Mouse (Mus musculus): ENCODE measurements at regions not wholly inside any gene's neighbourhood (a gene's known extent, or its start where the extent isn't known, plus 50 kb on each side); places are given as distances from the start of the nearest gene placed in this dataset.
"Not testable (repeated sequence)": the region's sequence is repeated elsewhere in the genome, so short reads cannot be mapped to it uniquely, and the experiment has no call there.

DNA sequence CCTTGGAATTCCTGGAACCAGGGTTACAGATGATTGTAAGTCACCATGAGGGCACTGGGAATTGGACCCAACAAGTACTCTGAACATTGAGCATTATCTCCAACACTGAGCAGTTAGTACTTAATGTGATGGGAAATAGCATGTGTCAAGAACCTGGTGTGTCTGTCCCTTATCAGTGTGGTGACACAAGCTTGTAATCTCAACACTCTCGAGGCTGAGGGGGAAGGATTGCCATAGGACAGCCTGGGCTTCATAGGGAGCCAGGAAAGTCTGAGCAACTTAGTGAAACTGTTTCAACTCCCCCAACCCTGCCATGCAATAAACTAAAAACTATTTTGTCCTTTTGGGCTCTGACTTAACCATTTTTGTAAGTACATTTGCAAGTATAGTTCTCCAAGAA is 100.0 kb downstream of the Wdr20rt start:
- DNase-seq (ENCODE audit: low spot score in 2 of 2): no peak

DNA sequence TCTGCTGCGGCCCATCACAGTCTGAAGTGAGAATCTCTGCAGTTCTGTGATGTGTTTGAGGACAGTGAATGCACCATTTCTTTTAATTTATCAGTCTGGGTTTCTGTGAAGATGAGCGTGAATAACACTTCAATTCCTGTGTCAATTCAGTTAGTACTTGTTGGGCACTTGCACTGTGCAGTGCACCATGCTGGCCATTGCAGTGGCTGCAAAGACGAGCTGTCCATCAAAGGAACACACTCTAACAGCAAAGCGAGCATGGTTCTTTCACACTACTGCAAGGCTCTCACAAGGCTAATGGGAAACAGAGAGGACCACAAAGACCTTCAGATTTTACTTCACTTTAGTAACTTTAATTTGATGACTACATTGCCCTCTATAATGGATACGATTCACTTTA is 103.2 kb downstream of the Wdr20rt start:
- no peak for DNase-seq (ENCODE audit: low spot score in 2 of 2)

DNA sequence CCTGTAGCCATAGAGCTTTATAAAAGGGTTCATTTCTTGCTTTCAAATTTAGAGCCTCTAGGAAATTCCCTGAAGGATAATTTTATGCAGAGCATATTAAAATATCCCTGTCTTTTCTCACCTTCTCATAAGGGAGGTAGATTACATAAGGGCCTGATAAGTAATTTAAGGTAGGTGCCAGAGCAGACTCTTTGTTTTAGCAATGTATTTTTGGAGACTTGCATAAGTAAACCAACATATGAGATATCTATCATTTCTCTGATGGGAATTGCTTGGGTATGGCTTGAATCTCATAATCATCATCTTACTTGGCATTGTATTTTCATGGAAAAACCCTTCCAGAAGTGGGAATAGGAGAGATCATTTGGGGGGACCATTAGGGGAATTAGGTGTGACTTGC is 104.4 kb downstream of the Wdr20rt start:
- no peak for DNase-seq (ENCODE audit: low spot score in 2 of 2)

DNA sequence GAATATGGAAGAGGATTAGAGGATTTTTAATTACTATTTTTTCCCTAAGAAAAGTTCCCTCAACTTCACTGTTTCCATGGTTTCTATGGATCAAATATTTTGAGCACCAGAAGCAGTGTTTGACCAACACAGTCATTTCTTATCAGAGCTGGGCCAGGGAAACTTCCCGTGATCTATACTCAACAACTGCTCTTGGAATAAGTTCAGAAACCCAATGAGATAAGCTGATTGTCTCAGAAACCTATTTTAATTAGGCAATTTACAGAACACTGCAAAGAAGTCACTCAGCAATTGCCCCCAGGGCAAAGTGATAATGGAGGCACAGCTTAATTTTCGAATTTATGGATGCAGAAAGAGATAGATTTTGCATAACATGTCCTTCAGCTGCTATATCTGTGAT is 114.7 kb downstream of the Wdr20rt start:
- no peak for DNase-seq (ENCODE audit: low spot score in 2 of 2)

DNA sequence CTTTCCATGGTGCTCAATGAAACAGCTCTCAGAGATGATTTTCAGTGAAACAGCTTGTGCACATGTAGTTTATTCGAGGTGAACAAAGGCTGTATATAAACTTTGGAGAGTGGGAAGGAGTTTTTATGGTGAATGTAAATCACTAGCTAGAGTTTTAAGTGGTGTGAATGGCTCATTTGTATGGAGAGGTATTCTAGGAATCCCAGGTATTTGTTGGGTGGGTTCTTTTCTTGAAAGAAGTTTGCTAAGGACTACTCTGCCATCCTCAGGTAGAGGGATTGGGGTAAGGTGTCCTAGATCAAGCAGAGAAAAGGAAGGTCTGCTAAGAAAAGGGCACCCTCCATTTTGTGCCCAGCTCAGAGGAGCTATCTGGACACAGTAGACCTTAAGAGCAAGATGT is 121.9 kb downstream of the Wdr20rt start:
- no peak for DNase-seq (ENCODE audit: low spot score in 2 of 2)

DNA sequence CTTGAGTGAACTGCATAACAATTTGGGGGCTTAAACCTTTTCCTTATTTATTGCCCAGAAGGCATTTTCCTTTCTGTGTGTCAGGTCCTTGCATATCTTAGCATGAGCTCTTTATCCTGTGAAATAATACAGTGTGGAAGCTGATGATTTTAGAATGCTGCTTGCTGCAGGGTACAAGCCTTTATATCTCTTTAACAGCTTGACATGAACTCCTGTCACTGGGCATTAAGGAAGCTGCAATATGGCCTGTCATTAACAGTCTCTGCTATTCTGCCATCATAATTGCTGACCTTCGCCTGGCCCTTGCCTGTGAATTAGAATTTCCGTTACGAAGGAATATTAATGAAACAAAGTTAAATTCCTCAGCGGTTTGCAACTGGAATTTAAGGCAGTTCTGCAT is 124.2 kb downstream of the Wdr20rt start:
- DNase-seq (ENCODE audit: low spot score in 2 of 2): no peak

DNA sequence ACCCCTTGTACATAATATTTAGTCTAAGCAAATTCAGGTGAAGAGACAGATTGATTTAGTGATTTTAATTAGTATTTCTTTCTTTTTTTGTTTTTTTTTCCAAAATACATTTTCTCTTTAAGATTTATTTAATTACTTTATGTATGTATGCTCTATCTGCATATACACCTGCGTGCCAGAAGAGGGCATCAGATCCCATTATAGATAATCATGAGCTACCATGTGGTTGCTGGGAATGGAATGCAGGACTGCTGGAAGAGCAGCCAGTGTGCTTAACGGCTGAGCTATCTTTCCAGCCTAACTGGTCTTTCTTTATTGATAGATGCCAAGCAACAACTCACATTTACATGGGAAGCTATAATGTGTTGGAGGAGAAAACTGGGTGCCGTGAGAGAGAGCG is 138.9 kb downstream of the Wdr20rt start:
- DNase-seq (ENCODE audit: low spot score in 2 of 2): no peak

DNA sequence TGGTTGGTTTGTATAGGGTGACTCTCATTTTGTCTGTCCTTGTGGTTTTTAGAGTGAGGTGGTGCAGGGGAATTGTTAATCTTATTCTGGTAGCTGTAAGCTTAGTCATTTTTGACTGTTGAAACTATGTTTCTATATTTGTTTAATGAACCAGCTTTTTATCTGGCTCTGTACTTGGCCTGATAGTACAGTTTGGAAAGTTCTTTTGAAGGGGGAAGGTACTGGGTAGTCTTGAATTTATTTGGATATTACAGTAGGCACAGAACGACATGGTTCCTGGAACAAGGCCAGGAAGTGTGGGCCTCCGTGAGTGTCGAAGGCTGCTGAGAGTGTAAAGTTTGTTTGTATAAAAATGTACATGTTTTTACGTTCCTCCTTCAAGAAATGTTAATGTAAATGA is 142.0 kb downstream of the Wdr20rt start:
- no peak for DNase-seq (ENCODE audit: low spot score in 2 of 2)

DNA sequence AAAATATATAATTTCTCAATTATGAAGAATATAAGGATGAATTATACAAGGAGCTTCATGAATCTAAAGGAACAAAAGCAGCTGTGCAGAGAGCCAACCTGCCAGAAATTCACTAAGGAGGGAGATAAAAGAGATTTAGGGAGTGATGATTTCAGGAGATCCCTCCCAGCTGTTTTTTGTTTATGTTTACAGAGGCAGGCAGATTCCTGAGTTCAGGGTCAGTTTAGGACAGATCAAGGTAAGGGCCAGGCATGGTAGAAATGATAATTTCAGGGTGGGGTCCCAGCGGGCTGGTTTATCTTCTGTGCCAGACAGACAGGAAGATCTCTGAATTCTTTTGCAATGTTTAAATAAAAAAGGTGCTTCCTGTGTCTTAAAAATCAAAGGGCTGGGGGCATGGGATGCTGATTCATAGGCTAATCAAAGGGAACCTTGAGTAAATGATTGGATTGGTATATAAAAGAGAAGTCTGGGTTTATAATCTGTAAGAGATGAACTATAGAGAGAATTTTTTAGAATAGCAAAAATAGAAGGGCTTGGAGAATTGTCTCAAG is 142.6 kb downstream of the Wdr20rt start:
- DNase-seq (ENCODE audit: low spot score in 2 of 2): no peak

DNA sequence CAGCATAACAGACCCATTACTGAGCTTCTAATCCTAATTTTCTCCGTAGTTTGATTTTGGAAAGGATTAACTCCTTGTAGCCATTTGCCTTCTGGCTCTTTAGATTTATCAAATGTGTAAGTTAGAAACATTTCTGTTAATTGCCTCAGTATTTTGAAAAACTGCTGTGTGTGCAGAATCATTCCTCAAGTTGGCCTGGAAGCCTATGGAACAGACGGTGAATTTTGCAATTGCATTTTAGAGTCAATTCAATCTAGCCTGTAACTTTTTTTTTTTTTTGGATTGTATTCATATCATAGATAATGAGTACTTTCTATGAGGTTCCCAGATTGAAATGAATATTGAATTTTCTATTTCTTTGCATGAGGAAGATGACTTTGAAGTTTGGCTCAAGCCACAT is 146.3 kb downstream of the Wdr20rt start:
- no peak for DNase-seq (ENCODE audit: low spot score in 2 of 2)

DNA sequence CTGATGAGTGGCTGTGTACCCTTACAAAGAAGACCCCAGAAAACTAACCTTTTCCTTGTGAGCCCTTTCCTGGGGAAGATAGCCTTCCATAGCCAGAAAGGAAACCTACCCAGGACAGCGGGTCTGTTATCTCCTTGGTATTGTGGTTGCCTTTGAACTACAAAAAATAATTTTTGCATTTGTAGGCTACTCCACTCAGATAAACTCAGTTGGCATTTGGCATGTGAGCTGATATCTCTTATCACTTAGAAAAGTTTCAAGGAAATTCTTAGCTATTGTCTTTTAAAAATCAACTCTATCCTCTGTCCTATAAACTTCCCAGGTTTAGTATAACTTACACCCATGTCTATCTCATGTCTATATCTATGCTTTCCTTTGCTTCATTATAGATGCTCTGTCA is 154.0 kb downstream of the Wdr20rt start:
- DNase-seq (ENCODE audit: low spot score in 2 of 2): no peak

DNA sequence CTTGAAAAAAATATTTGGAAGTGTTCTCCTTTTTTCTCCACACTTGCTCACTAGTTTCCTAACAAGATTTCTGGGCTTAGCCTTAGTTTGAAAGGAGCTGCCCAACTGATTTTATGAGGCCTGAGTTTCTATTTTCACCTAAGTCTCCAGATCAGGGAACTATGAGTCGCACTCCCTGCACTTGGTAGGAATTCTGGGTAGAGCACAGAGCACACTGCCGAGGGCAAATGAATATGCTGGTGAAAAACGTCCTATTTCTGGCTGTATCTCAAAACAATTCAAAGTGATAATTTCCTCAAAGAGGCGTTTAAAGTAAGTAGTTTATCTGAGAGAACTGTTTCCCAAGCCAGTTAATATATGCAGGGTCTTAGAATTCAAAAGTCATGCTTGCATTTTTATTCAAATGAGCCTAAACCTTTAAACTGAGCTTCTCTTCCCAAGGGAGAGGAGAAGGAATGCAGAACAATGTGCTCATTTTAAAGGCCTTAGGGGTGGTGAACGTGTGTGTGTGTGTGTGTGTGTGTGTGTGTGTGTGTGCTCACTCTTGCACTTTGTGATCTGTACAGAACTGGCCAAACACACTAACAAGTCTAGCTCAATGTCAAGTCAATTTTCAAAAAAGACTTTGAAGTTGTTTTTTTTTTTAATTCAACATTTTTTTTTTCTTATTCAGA is 156.9 kb downstream of the Wdr20rt start:
- DNase-seq (ENCODE audit: low spot score in 2 of 2): no peak

DNA sequence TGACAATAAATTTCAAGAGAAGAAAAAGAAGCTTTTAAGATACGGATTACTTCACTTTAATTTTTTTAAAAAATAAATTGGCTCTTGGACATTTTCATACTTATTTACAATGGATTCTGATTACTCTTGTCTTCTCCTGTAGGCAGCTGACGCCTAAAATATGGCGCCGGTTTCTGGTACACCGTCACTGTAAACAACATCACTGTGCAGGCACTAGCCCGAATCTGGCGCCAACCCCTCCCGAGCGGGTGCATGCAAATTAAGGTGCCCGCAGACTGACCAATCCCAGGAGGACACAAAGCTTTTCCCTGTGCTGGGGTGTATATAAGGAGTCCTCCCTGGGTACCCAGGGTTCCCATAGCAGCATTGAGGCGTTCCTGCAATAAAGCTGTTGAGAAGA is 157.5 kb downstream of the Wdr20rt start:
- DNase-seq (ENCODE audit: low spot score in 2 of 2): not testable (repeated sequence)

DNA sequence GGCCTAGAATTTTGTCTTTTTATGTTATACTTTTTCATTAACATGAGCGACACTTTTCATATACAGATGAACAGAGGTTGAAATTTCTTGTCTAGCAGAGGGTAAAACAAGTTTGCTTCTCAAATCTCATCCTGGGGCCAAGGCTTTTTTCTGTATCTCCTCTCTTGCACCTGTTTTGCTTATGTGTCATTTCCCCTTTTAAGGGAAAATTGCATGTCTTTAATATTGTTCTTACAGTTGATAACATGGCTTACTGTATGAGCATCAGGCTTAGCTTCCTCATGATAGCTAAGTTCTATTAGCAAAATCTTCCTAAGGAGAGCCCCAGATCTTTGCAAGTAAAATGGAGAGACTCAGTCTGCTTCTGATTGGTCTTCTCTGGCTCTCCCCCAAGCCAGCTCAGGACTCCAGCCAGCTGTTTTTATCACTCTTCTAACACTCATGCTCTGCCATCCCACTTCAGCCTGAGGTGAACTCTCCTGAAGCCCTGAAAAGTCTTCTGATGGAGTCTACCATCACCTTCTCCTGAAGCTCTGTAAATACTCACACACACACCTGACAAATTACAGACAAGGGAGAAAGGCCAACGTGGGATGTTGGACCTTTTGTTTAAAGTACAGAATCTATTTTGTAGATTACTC is 160.8 kb downstream of the Wdr20rt start:
- no peak for DNase-seq (ENCODE audit: low spot score in 2 of 2)

DNA sequence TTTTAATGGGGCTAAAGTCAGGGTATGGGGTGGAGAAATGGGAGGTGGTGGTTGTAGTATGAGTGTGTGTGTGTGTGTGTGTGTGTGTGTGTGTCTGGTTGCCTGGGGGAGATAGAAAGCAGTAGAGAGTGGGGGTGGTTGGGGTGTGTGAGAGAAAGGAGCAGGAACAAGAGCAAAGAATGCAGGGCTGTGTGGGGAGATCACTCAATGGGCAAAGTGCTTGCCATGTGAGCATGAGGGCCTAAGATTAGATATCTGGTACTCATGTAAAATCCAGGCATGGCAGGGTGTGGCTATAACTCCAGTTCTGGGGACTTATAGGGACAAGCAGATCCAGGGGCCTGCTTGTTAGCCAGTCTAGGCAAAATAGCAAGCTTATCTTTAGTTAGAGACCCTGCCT is 161.7 kb downstream of the Wdr20rt start:
- no peak for DNase-seq (ENCODE audit: low spot score in 2 of 2)

DNA sequence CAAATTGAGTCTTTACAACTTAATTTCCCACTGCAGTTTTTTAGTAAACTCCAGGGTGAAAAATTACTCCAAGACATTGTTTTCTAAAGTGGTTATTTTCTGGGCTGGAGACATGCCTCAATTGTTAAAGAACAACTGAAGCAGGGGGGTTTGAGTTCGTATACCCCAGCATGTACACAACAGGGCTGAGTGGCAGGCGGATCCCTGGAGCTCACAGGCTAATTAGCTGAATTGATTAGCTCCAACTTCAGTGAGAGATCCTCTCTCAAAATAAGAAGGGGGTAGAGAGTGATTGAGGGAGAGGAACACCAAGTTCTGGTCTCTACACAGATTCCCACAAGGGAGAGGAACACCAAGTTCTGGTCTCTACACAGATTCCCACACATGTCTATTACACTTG is 164.2 kb downstream of the Wdr20rt start:
- DNase-seq (ENCODE audit: low spot score in 2 of 2): no peak

DNA sequence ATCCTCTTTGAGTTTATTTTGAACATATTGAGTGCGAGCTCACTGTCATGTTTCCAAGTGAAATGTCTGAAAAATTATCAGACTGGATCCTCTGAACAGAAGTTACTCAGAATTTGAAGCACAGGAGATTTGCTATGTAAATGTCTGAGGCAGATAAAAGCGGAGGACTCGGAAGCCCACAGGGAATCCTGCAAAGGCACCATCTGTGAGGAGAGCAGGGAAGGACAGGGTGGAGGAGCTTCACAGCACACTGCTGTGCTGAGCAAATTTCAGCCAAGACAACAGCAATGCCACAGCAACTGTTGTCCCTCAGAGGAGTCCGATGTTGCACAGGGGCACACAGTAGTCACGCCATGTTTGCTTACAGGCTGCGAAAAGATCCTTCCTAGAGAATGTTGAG is 165.0 kb downstream of the Wdr20rt start:
- no peak for DNase-seq (ENCODE audit: low spot score in 2 of 2)

DNA sequence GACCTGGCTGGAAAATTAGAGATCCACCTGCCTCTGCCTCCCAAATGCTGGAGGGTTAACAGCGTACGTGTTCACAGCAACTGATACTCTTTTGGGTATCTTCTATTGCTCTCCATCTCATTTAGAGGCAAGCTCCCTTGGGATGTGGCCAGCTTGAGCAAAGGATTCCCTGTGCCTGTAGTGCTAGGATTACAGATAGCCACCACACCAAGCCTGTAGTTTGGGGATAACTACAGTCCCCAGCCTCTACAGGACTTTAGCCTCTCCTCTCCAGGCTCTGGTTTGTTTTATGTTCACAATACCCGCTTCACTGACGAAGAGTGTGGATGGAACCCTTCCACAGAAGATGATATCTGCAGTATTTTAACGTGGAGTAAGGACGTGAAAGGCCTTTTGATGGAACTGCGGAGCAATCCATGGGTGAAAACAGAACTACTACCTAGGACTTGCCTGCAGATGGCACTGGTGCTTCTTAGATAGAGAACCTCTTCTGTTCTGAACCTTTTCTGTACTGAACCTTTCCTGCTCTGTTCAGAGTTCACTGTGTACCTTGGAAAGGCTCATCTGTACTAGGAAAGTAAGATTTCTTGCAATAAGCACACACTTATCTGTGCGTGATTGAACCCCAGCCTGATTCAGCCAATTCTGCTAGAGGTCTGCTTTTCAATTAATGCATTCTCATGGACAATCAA is 176.6 kb downstream of the Wdr20rt start:
- peak; percentile 25 to 54 for DNase-seq (ENCODE audit: low spot score in 2 of 2)

DNA sequence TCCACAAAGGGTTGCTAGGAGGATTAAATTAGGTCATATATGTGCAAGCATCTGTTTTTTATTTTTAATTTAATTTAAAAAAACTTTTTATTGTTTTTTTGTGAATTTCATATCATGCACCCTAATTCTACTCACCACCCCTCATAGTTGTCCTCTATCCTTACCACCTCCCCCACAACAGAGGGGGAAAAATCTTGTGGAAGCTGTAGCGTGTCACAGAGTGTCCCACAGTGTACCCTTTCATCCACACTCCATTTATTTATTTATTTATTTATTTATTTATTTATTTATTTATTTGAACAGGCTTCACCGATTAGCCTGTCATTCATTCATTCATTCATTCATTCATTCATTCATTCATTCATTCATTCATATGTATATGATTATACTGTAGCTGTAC is 177.8 kb downstream of the Wdr20rt start:
- no peak for DNase-seq (ENCODE audit: low spot score in 2 of 2)

DNA sequence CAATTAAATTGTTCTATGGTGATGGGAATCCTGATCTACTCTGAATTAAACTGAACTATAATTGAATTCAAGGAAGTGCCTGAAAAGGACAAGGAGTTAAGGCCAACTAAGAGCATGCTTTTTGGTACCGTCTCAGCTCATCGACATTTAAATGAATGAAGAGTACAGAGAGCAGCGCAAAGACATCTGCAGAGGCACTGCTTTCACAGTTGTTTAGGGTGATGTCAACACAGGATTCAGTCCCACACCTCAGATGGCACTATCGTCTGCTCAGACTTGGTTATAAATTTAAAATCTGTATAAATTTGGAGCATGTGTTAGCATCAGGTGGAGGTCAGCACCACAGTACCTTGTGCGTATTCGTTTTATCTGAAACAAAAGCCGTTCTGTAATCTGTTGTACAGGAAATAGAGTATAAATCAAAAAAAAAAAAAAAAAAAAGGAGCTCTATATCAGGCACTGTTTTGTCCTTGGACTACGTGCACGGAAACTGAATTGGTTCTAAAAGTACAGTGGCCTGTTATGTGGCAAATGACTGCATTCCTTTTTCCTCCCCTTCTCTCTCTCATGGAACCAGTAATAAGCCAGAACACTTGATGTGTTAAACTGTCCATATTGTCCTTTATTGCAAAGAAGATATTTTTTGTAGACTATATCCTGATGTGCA is 187.8 kb downstream of the Wdr20rt start:
- DNase-seq (ENCODE audit: low spot score in 2 of 2): no peak

DNA sequence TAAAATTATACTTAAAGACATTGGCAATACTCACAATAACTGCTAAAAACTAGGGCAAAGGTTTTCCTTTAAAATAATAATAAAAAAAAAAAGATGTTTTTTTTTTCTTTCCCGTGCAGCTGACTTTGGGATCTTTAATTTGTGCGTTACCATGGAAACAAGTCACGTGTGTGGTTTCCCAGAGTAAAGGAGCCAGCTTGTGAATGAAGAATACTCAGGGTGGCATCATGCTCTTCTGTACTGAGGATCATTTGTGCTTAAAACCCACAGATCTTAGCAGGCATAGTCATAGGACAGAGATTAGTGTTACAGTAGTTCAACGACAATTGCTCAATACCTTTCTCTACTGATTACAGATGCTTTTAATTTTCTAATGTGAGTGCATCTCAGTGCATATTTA is 189.1 kb downstream of the Wdr20rt start:
- DNase-seq (ENCODE audit: low spot score in 2 of 2): no peak

DNA sequence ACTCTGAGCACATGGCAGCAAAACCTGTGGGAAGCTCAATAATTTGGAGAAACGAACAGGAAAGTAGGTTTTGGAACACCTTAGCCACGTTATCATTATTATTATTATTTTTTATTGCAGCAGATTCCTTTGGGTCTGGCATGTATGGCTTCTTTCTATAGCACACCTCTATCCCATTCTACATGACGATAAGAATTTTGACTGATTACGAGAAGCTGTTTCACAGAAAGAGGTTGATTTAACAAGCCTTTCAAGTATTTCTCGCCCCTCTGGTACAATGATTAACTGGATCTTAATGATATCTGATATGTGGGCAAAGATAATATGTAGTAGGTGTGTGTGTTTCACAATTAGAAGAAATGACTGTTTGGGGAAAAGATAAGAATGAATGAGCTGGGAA is 191.6 kb downstream of the Wdr20rt start:
- no peak for DNase-seq (ENCODE audit: low spot score in 2 of 2)

DNA sequence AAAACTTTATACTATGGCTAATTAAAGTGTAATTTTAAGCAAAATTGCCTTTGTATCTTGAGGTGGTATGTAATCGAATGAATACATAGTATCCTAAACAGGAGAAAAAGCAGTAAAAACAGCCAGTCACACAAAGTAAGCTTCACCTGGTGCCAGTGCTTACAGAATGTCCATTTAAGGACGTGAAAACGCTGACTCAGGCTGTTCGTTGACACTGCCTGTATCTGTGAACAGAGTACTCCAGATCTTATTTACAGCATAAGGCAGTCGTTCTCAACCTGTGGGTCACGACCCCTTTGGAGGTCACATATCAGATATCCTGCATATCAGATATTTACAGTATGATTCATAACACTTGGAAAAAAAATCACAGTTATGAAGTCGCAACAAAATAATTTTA is 194.8 kb downstream of the Wdr20rt start:
- no peak for DNase-seq (ENCODE audit: low spot score in 2 of 2)

Measured in frontal cortex, postnatal 25 days (tissue).